Mouse (Mus musculus): ENCODE measurements at regions not wholly inside any gene's neighbourhood (a gene's known extent, or its start where the extent isn't known, plus 50 kb on each side); places are given as distances from the start of the nearest gene placed in this dataset.

GRCm38 (mm10) chr8:78057357-78057756 lies 155.7 kb upstream of the Ttc29 start:
- no peak for TF ChIP-seq CTCF (IDR thresholded peaks at IDR 0.05)
- TF ChIP-seq EP300 (IDR thresholded peaks at IDR 0.05), result no peak

All from lung, postnatal 0 days (tissue).